Mouse (Mus musculus) activated CD4-positive, CD25-positive, alpha-beta regulatory T cell, adult 4 months (primary cell): ENCODE measurements around the gene Cc2d2a. TPM values are rescaled to one million over a fixed set of nuclear protein-coding genes. Genes with fewer than 3 reads are reported as not detected.

Source experiments
- ATAC-seq: one replicate; pipeline ENCODE4 v1.8.0; 2017
- polyA plus RNA-seq, 2 experiments: library from polyadenylated mRNA; unstranded; fragments of 100-300 nt; shearing (Covaris generic); gene quantifications; one replicate each; pipeline ENCODE4 v1.2.1; 2017

The Cc2d2a gene
- polyA plus RNA-seq, result 1 to 10 TPM; 1.3 TPM

- ATAC-seq, result no peak
These were observed at the start of gene Cc2d2a for GRCm38 (mm10) chr5:43661997-43662961. Gene Cc2d2a (plus strand): TSS chr5:43662346.

- no peak for ATAC-seq
These were observed 40.4 kb upstream of the Cc2d2a start for GRCm38 (mm10) chr5:43621575-43622299.

GRCm38 (mm10) chr5:43625407-43625806 lies 36.7 kb upstream of the Cc2d2a start:
- ATAC-seq, result no peak

- no peak for ATAC-seq
These were observed 28.0 kb upstream of the Cc2d2a start for GRCm38 (mm10) chr5:43634071-43634601.

- ATAC-seq, result no peak
These were observed 27.5 kb upstream of the Cc2d2a start for GRCm38 (mm10) chr5:43634602-43635081.

GRCm38 (mm10) chr5:43645020-43645419 lies 17.1 kb upstream of the Cc2d2a start:
- ATAC-seq, result no peak

GRCm38 (mm10) chr5:43647098-43647774 lies 14.9 kb upstream of the Cc2d2a start:
- no peak for ATAC-seq

- no peak for ATAC-seq
These were observed 648 bp upstream of the Cc2d2a start for GRCm38 (mm10) chr5:43661498-43661897.

- ATAC-seq, result no peak
These were observed 1.4 kb downstream of the Cc2d2a start for GRCm38 (mm10) chr5:43663531-43663930.

GRCm38 (mm10) chr5:43665144-43665543 lies 3.0 kb downstream of the Cc2d2a start:
- ATAC-seq, result no peak

- ATAC-seq, result no peak
These were observed 7.0 kb downstream of the Cc2d2a start for GRCm38 (mm10) chr5:43669118-43669645.

GRCm38 (mm10) chr5:43672177-43672911 lies 10.2 kb downstream of the Cc2d2a start:
- no peak for ATAC-seq

GRCm38 (mm10) chr5:43673083-43673482 lies 10.9 kb downstream of the Cc2d2a start:
- no peak for ATAC-seq

GRCm38 (mm10) chr5:43685466-43685865 lies 23.3 kb downstream of the Cc2d2a start:
- ATAC-seq, result no peak

GRCm38 (mm10) chr5:43692489-43692888 lies 30.3 kb downstream of the Cc2d2a start:
- ATAC-seq, result no peak

- ATAC-seq, result no peak
These were observed 35.0 kb downstream of the Cc2d2a start for GRCm38 (mm10) chr5:43697133-43697532.

- no peak for ATAC-seq
These were observed 37.1 kb downstream of the Cc2d2a start for GRCm38 (mm10) chr5:43699240-43699639.

- ATAC-seq, result peak; percentile 43
These were observed 59.6 kb downstream of the Cc2d2a start for GRCm38 (mm10) chr5:43721538-43722451.

GRCm38 (mm10) chr5:43722452-43722783 lies 60.3 kb downstream of the Cc2d2a start:
- ATAC-seq, result no peak

- no peak for ATAC-seq
These were observed 61.7 kb downstream of the Cc2d2a start for GRCm38 (mm10) chr5:43723830-43724229.
